Mouse (Mus musculus) c-Kit-positive CD71-positive TER-119-negative erythroid progenitor cells, embryonic 14.5 days (primary cell): ENCODE data around the gene Tnni1.
A peak's percentile ranks its signal among the peaks of the same experiment; 100 is the strongest.

ENCODE experiments used
- DNase-seq: peaks from one replicate; pipeline ENCODE4 v3.0.0-alpha.2; 2013; ENCODE audit warnings: low read depth

The Tnni1 gene

GRCm38 (mm10) chr1:135778780-135779535 is at the start of gene Tnni1:
TSS of gene Tnni1 (plus strand) at chr1:135779434.
- DNase-seq = no peak

GRCm38 (mm10) chr1:135729821-135730220 is 49.4 kb upstream of the Tnni1 start:
- DNase-seq = no peak

GRCm38 (mm10) chr1:135730296-135730695 is 48.9 kb upstream of the Tnni1 start:
- no peak for DNase-seq

GRCm38 (mm10) chr1:135731393-135731792 is 47.8 kb upstream of the Tnni1 start:
- DNase-seq = no peak

- no peak for DNase-seq
Observed at GRCm38 (mm10) chr1:135731897-135732684, 47.1 kb upstream of the Tnni1 start.

GRCm38 (mm10) chr1:135734225-135734937 is 44.9 kb upstream of the Tnni1 start:
- DNase-seq = no peak

GRCm38 (mm10) chr1:135735460-135735859 is 43.8 kb upstream of the Tnni1 start:
- no peak for DNase-seq

- DNase-seq = no peak
Observed at GRCm38 (mm10) chr1:135744987-135745386, 34.2 kb upstream of the Tnni1 start.

- no peak for DNase-seq
Observed at GRCm38 (mm10) chr1:135746248-135746647, 33.0 kb upstream of the Tnni1 start.

GRCm38 (mm10) chr1:135752737-135753348 is 26.4 kb upstream of the Tnni1 start:
- peak; percentile 92 for DNase-seq

- no peak for DNase-seq
Observed at GRCm38 (mm10) chr1:135755287-135755686, 23.9 kb upstream of the Tnni1 start.

- no peak for DNase-seq
Observed at GRCm38 (mm10) chr1:135755913-135756312, 23.3 kb upstream of the Tnni1 start.

- DNase-seq = no peak
Observed at GRCm38 (mm10) chr1:135757287-135757686, 21.9 kb upstream of the Tnni1 start.

- no peak for DNase-seq
Observed at GRCm38 (mm10) chr1:135759685-135760084, 19.5 kb upstream of the Tnni1 start.

GRCm38 (mm10) chr1:135760216-135760615 is 19.0 kb upstream of the Tnni1 start:
- no peak for DNase-seq

GRCm38 (mm10) chr1:135761728-135762127 is 17.5 kb upstream of the Tnni1 start:
- peak; percentile 69 for DNase-seq

- DNase-seq = no peak
Observed at GRCm38 (mm10) chr1:135763503-135764205, 15.6 kb upstream of the Tnni1 start.

GRCm38 (mm10) chr1:135764206-135764528 is 15.1 kb upstream of the Tnni1 start:
- DNase-seq = no peak

- peak; percentile 54 for DNase-seq
Observed at GRCm38 (mm10) chr1:135765645-135766591, 13.3 kb upstream of the Tnni1 start, which contains the start of gene Phlda3. TSS of gene Phlda3 (plus strand) at chr1:135766119.

GRCm38 (mm10) chr1:135766592-135767306 is 12.5 kb upstream of the Tnni1 start:
- DNase-seq = no peak
